Mouse (Mus musculus) spleen, adult 2 months (tissue): Measurements from ENCODE around the gene Msrb1. TPM values are rescaled to one million over a fixed set of nuclear protein-coding genes. Genes with fewer than 3 reads are reported as not detected.
A peak's percentile ranks its signal among the peaks of the same experiment; 100 is the strongest.

Experiments
- DNase-seq, 2 experiments: peaks; one replicate each; pipeline versions ENCODE4 v3.0.0 to v3.0.0-alpha.2; 2012 to 2021; ENCODE audit warnings: low spot score in 2 of 2, low read depth in 1 of 2
- H3K27ac ChIP-seq: fragments of 200-500 bp; 2 replicates; pipeline ENCODE4 v1.5.1; 2012; ENCODE audit warnings: low read length, inconsistent platforms; ENCODE audit not compliant: insufficient read depth
- H3K27me3 ChIP-seq: fragments of 200-500 bp; 2 replicates; pipeline ENCODE4 v1.6.1; 2012; ENCODE audit warnings: mild to moderate bottlenecking, moderate library complexity, low read length, inconsistent platforms; ENCODE audit not compliant: control insufficient read depth, insufficient read depth
- H3K36me3 ChIP-seq: fragments of 200-500 bp; 2 replicates; pipeline ENCODE4 v1.6.1; 2012; ENCODE audit warnings: mild to moderate bottlenecking, low read length, inconsistent platforms; ENCODE audit not compliant: control insufficient read depth, insufficient read depth
- H3K4me1 ChIP-seq: fragments of 200-500 bp; 2 replicates; pipeline ENCODE4 v1.6.1; 2011; ENCODE audit warnings: inconsistent platforms; ENCODE audit not compliant: control insufficient read depth, insufficient read depth, insufficient read length
- H3K4me3 ChIP-seq: fragments of 200-500 bp; 2 replicates; pipeline ENCODE4 v1.5.1; 2011; ENCODE audit warnings: mild to moderate bottlenecking, inconsistent platforms; ENCODE audit not compliant: insufficient read depth, insufficient read length; ENCODE audit errors: extremely low read depth
- CTCF ChIP-seq: fragments of 200-500 bp; IDR thresholded peaks from 2 replicates; pipeline ENCODE4 v1.5.1; 2011; ENCODE audit warnings: mild to moderate bottlenecking, inconsistent platforms; ENCODE audit not compliant: insufficient read depth, insufficient read length, insufficient replicate concordance; ENCODE audit errors: extremely low read depth
- POLR2A ChIP-seq: fragments of 200-500 bp; IDR thresholded peaks from 2 replicates; pipeline ENCODE4 v1.6.1; 2011; ENCODE audit warnings: low read depth, low read length, inconsistent platforms
- WGBS: fragments of 180-500 bp; shearing (Covaris S2); methylation state at CpG from one replicate; pipeline ENCODE4 v1.1.7; 2018; 5-methylcytosine and 5-hydroxymethylcytosine counted together
- polyA plus RNA-seq: library from polyadenylated mRNA; depleted of rRNA; stranded (reverse); fragments of >200 nt; gene quantifications from 2 replicates; pipeline ENCODE4 v1.2.3, GENCODE M21; 2012

The Msrb1 gene
- polyA plus RNA-seq, 1 experiment, result 66.9 TPM

GRCm38 (mm10) chr17:24732233-24732935, 4.1 kb upstream of the Msrb1 start:
- H3K27me3 ChIP-seq, result no peaks in the 10 kb centered on the region
- WGBS, result 88% methylated on average over 12 of the region's 12 CpGs
- H3K4me3 ChIP-seq, result no peak overlapping the region
- no peaks in the 10 kb centered on the region for H3K36me3 ChIP-seq
- TF ChIP-seq POLR2A, result no peak
- TF ChIP-seq CTCF, result no peak
- H3K27ac ChIP-seq, result no peak overlapping the region
- no peak for DNase-seq
- H3K4me1 ChIP-seq, result peaks cover 6% of the 10 kb centered on the region; the same call in 1 of the 2 replicates

GRCm38 (mm10) chr17:24733434-24734050, 2.9 kb upstream of the Msrb1 start:
- Histone ChIP-seq H3K4me1 (peaks cover 7% of the 10 kb centered on the region; the same call in 1 of the 2 replicates), H3K27ac (no peak overlapping the region), H3K27me3 (no peaks in the 10 kb centered on the region), H3K4me3 (no peak overlapping the region), H3K36me3 (no peaks in the 10 kb centered on the region)
- no peak for DNase-seq
- TF ChIP-seq POLR2A (no peak), CTCF (no peak)
- 90% methylated on average over 21 of the region's 21 CpGs for WGBS

- Histone ChIP-seq H3K36me3 (no peaks in the 10 kb centered on the region), H3K27ac (no peak overlapping the region), H3K27me3 (no peaks in the 10 kb centered on the region), H3K4me3 (no peak overlapping the region), H3K4me1 (peaks cover 7% of the 10 kb centered on the region; the same call in 1 of the 2 replicates)
- no peak for DNase-seq
- WGBS, result 82% methylated on average over 1 of the region's 1 CpGs
- TF ChIP-seq CTCF, result no peak
- TF ChIP-seq POLR2A, result no peak
Measured at GRCm38 (mm10) chr17:24734513-24734912, 1.9 kb upstream of the Msrb1 start.

GRCm38 (mm10) chr17:24735446-24735845, 996 bp upstream of the Msrb1 start:
- no peak overlapping the region for H3K27ac ChIP-seq
- 91% methylated on average over 7 of the region's 7 CpGs for WGBS
- no peaks in the 10 kb centered on the region for H3K27me3 ChIP-seq
- peaks cover 7% of the 10 kb centered on the region; the same call in 1 of the 2 replicates for H3K4me1 ChIP-seq
- TF ChIP-seq CTCF, result no peak
- TF ChIP-seq POLR2A, result no peak
- H3K36me3 ChIP-seq, result peaks cover 4% of the 10 kb centered on the region
- DNase-seq, result no peak
- no peak overlapping the region for H3K4me3 ChIP-seq

- Histone ChIP-seq H3K4me3 (peak overlapping the region; percentile 88), H3K27me3 (no peaks in the 10 kb centered on the region), H3K36me3 (peaks cover 9% of the 10 kb centered on the region), H3K27ac (no peak overlapping the region), H3K4me1 (peaks cover 7% of the 10 kb centered on the region; the same call in 1 of the 2 replicates)
- DNase-seq, result no peak
- TF ChIP-seq CTCF (no peak), POLR2A (no peak)
- 36% methylated on average over 8 of the region's 8 CpGs for WGBS
Measured at GRCm38 (mm10) chr17:24737135-24737810, 831 bp downstream of the Msrb1 start.

- Histone ChIP-seq H3K4me1 (peaks cover 7% of the 10 kb centered on the region; the same call in 1 of the 2 replicates), H3K36me3 (peaks cover 12% of the 10 kb centered on the region), H3K27me3 (no peaks in the 10 kb centered on the region), H3K27ac (no peak overlapping the region), H3K4me3 (no peak overlapping the region)
- DNase-seq, result no peak
- WGBS, result 87% methylated on average over 4 of the region's 4 CpGs
- TF ChIP-seq POLR2A (no peak), CTCF (no peak)
Measured at GRCm38 (mm10) chr17:24738238-24738637, 1.8 kb downstream of the Msrb1 start.
